Comparison of ENCODE assay signal across 9 mouse cellular contexts in genomic region chr10:76964436-76964835, GRCm38 (mm10). TPM values are rescaled to one million over a fixed set of nuclear protein-coding genes. Genes with fewer than 3 reads are reported as not detected.
A peak's percentile ranks its signal among the peaks of the same experiment; 100 is the strongest.
DNase-seq lines count a peak whose midpoint lies in the region; ATAC-seq and TF ChIP-seq lines count a peak whose summit lies in the region.
"Had no signal": no experiment of that assay in that cellular context is flagged by ENCODE, and none has a peak within 500 bp of the region (broad histone marks: within the 10 kb centered on the region; RNA-seq: fewer than 3 reads in every experiment).

No protein-coding gene starts in this region.

- WGBS in midbrain, embryonic 10.5 days = 29% methylated on average over 6 of the region's 6 CpGs
- WGBS in midbrain, postnatal 0 days = 24% methylated on average over 6 of the region's 6 CpGs
- WGBS in lung, embryonic 16.5 days = 20% methylated on average over 6 of the region's 6 CpGs
- 21% methylated on average over 6 of the region's 6 CpGs for WGBS in stomach, postnatal 0 days

- TF ChIP-seq CTCF in midbrain, postnatal 0 days (IDR thresholded peaks at IDR 0.05) = no peak
- TF ChIP-seq CTCF in stomach, postnatal 0 days (IDR thresholded peaks at IDR 0.05; ENCODE audit: low read depth) = no peak

- no peaks in the 10 kb centered on the region for H3K36me3 ChIP-seq in midbrain, embryonic 10.5 days
- H3K36me3 ChIP-seq in midbrain, postnatal 0 days (ENCODE audit: insufficient read depth, low read length) = no peaks in the 10 kb centered on the region
- no peaks in the 10 kb centered on the region for H3K36me3 ChIP-seq in lung, embryonic 16.5 days (ENCODE audit: control insufficient read depth, insufficient read depth, low read length)
- H3K36me3 ChIP-seq in stomach, postnatal 0 days (ENCODE audit: control insufficient read depth, insufficient read depth, low read length) = no peaks in the 10 kb centered on the region
- H3K36me3 ChIP-seq: G1E had no signal

- intact Hi-C loops in heart, postnatal 14 days (cut with DNase I) = loop anchor here (5.0 kb wide), 1 partner anchor 58 kb away; no protein-coding TSS in a partner anchor

- H3K4me2 ChIP-seq in midbrain, postnatal 0 days (ENCODE audit: low read depth, low read length, poor library complexity, severe bottlenecking) = no peak overlapping the region
- H3K4me2 ChIP-seq in lung, embryonic 16.5 days (ENCODE audit: low read depth, low read length) = no peak overlapping the region
- H3K4me2 ChIP-seq in stomach, postnatal 0 days (replicated peaks; ENCODE audit: low read depth) = no peak overlapping the region

- H3K27me3 ChIP-seq in midbrain, embryonic 10.5 days (ENCODE audit: low read depth, poor library complexity, severe bottlenecking) = no peaks in the 10 kb centered on the region; the same call in 1 of the 2 replicates
- no peaks in the 10 kb centered on the region for H3K27me3 ChIP-seq in midbrain, postnatal 0 days (ENCODE audit: insufficient read depth, low read length)
- H3K27me3 ChIP-seq in lung, embryonic 16.5 days (ENCODE audit: control insufficient read depth, insufficient read depth, low read depth, low read length) = no peaks in the 10 kb centered on the region
- no peaks in the 10 kb centered on the region for H3K27me3 ChIP-seq in stomach, postnatal 0 days (ENCODE audit: control insufficient read depth, insufficient read depth, low read length)

- peaks cover 57% of the 10 kb centered on the region for H3K4me1 ChIP-seq in midbrain, embryonic 10.5 days
- no peaks in the 10 kb centered on the region for H3K4me1 ChIP-seq in midbrain, postnatal 0 days (ENCODE audit: insufficient read depth, low read length)
- peaks cover 15% of the 10 kb centered on the region for H3K4me1 ChIP-seq in lung, embryonic 16.5 days (replicated peaks; ENCODE audit: control insufficient read depth, insufficient read depth, low read length)
- H3K4me1 ChIP-seq in stomach, postnatal 0 days (replicated peaks; ENCODE audit: control insufficient read depth, insufficient read depth) = 0 out of 2 replicates have a peak, but pooled peaks cover 3% of the 10 kb centered on the region

- H3K4me3 ChIP-seq in midbrain, embryonic 10.5 days = no peak overlapping the region
- H3K4me3 ChIP-seq in midbrain, postnatal 0 days (ENCODE audit: low read depth, low read length) = no peak overlapping the region
- no peak overlapping the region for H3K4me3 ChIP-seq in lung, embryonic 16.5 days (ENCODE audit: low read length)
- no peak overlapping the region for H3K4me3 ChIP-seq in stomach, postnatal 0 days (ENCODE audit: low read depth, low read length)

- peak; percentile 36 for DNase-seq in midbrain, embryonic 10.5 days (ENCODE audit: low spot score)
- no peak for DNase-seq in midbrain, postnatal 0 days (ENCODE audit: low spot score)
- DNase-seq in heart, postnatal 14 days = peak; percentile 6 to 19
- DNase-seq in stomach, postnatal 0 days (ENCODE audit: low spot score) = peak; percentile 20
- DNase-seq in urinary bladder, postnatal 10 days (ENCODE audit: low spot score) = no peak
- no peak for DNase-seq in thymus, postnatal 14 days

- no peaks in the 10 kb centered on the region for H3K9me3 ChIP-seq in midbrain, embryonic 10.5 days (replicated peaks)
- no peaks in the 10 kb centered on the region for H3K9me3 ChIP-seq in midbrain, postnatal 0 days (ENCODE audit: low read length)
- no peaks in the 10 kb centered on the region for H3K9me3 ChIP-seq in lung, embryonic 16.5 days (ENCODE audit: control insufficient read depth, low read length)
- no peaks in the 10 kb centered on the region for H3K9me3 ChIP-seq in stomach, postnatal 0 days (ENCODE audit: control insufficient read depth, low read length)

- H3K9ac ChIP-seq in midbrain, postnatal 0 days (replicated peaks; ENCODE audit: low read length, poor library complexity, severe bottlenecking) = no peak overlapping the region
- no peak overlapping the region for H3K9ac ChIP-seq in lung, embryonic 16.5 days (ENCODE audit: low read length)
- no peak overlapping the region for H3K9ac ChIP-seq in stomach, postnatal 0 days (ENCODE audit: low read length)

- TF ChIP-seq EP300 in stomach, postnatal 0 days (optimal IDR thresholded peaks at IDR 0.05) = no peak

- H3K27ac ChIP-seq in midbrain, embryonic 10.5 days (replicated peaks) = peak overlapping the region; percentile 67
- no peak overlapping the region for H3K27ac ChIP-seq in midbrain, postnatal 0 days (ENCODE audit: low read depth, low read length)
- H3K27ac ChIP-seq in lung, embryonic 16.5 days (ENCODE audit: low read length) = peak overlapping the region; percentile 26; the same call in 1 of the 2 replicates
- no peak overlapping the region for H3K27ac ChIP-seq in stomach, postnatal 0 days (replicated peaks)

- ATAC-seq in midbrain, postnatal 0 days (ENCODE audit: low FRiP score) = no peak
- ATAC-seq in lung, embryonic 16.5 days (ENCODE audit: low read depth) = no peak
- no peak for ATAC-seq in stomach, postnatal 0 days (ENCODE audit: low FRiP score, low TSS enrichment)
- ATAC-seq in erythroid progenitor cell, adult 5-6 weeks (replicated peaks; ENCODE audit: low FRiP score, poor library complexity, severe bottlenecking) = no peak

RNA-seq across cellular contexts. Expression of gene Pcbp3, which starts 2.7 kb away (rescaled TPM):
- polyA plus RNA-seq in midbrain, embryonic 10.5 days (2016; fragmentation: Nextera tagmentation; extraction: Ambion mirVana) = 83.1 and 85.4 TPM in 2 replicates
- total RNA-seq in midbrain, postnatal 0 days (2014; rRNA removed) = 50.0 and 52.4 TPM in 2 replicates
- 74.4 and 76.3 TPM in 2 replicates for polyA plus RNA-seq in midbrain, postnatal 0 days (2015; fragmentation: Nextera tagmentation; extraction: Ambion mirVana)
- 1 to 10 TPM; 7.7 TPM for total RNA-seq in heart, postnatal 14 days (2021)
- 30.7 and 34.9 TPM in 2 replicates for polyA plus RNA-seq in lung, embryonic 16.5 days (2015; fragmentation: Nextera tagmentation; extraction: Ambion mirVana)
- 15.3 and 18.5 TPM in 2 replicates for polyA plus RNA-seq in stomach, postnatal 0 days (2015; fragmentation: Nextera tagmentation; extraction: Ambion mirVana)
- total RNA-seq in erythroid progenitor cell, adult 5-6 weeks (2015; ENCODE audit: low replicate concordance) = 2.9 TPM in 1 of 2 replicates, not detected in the other
- total RNA-seq in erythroid progenitor cell, adult 5-6 weeks (2017; ENCODE audit: low replicate concordance) = not detected in 2 replicates
- total RNA-seq: G1E had no signal
- polyA plus RNA-seq: G1E had no signal

Comparison
In these comparisons a context has a peak if more than half of its experiments do, and no peak if none do; other contexts are left out.
1. DNase-seq: peak in midbrain, embryonic 10.5 days (single experiment), heart, postnatal 14 days (2 of 2) and stomach, postnatal 0 days (single experiment); none in midbrain, postnatal 0 days (single experiment), urinary bladder, postnatal 10 days (single experiment) and thymus, postnatal 14 days (single experiment).
2. H3K27ac ChIP-seq: peak in midbrain, embryonic 10.5 days (single experiment) and lung, embryonic 16.5 days (single experiment); none in midbrain, postnatal 0 days (single experiment) and stomach, postnatal 0 days (single experiment).